Mouse (Mus musculus) heart, embryonic 15.5 days (tissue): ENCODE data around the gene Rpl35a. TPM values are rescaled to one million over a fixed set of nuclear protein-coding genes. Genes with fewer than 3 reads are reported as not detected.

Experiments
- ATAC-seq: fragments of 200-750 bp; cut with Nextera tagmentation; replicated peaks from 2 replicates; pipeline ENCODE4 v1.8.0; 2017; ENCODE audit warnings: low read depth, moderate TSS enrichment; ENCODE audit not compliant: insufficient number of reproducible peaks, insufficient read depth, low FRiP score
- H3K27ac ChIP-seq: fragments of 300-500 bp; sonication (generic); 2 replicates; pipeline ENCODE4 v1.5.1; 2015; ENCODE audit warnings: mild to moderate bottlenecking, inconsistent platforms
- H3K27me3 ChIP-seq: fragments of 300-500 bp; sonication (generic); 2 replicates; pipeline ENCODE4 v1.6.1; 2015; ENCODE audit warnings: inconsistent platforms
- H3K36me3 ChIP-seq: fragments of 300-500 bp; sonication (generic); 2 replicates; pipeline ENCODE4 v1.6.1; 2015; ENCODE audit warnings: mild to moderate bottlenecking, inconsistent platforms
- H3K4me1 ChIP-seq: fragments of 300-500 bp; sonication (generic); replicated peaks from 2 replicates; pipeline ENCODE4 v1.6.1; 2015; ENCODE audit warnings: inconsistent platforms
- H3K4me2 ChIP-seq: fragments of 300-500 bp; sonication (generic); 2 replicates; pipeline ENCODE4 v1.6.1; 2015; ENCODE audit warnings: inconsistent platforms, mild to moderate bottlenecking, moderate library complexity
- H3K4me3 ChIP-seq: fragments of 300-500 bp; sonication (generic); 2 replicates; pipeline ENCODE4 v1.5.1; 2015; ENCODE audit warnings: mild to moderate bottlenecking, inconsistent platforms
- H3K9ac ChIP-seq: fragments of 300-500 bp; sonication (generic); 2 replicates; pipeline ENCODE4 v1.6.1; 2015; ENCODE audit warnings: mild to moderate bottlenecking, inconsistent platforms
- H3K9me3 ChIP-seq: fragments of 300-500 bp; sonication (generic); replicated peaks from 2 replicates; pipeline ENCODE4 v1.6.1; 2016; ENCODE audit warnings: inconsistent platforms
- WGBS: fragments of 180-500 bp; shearing (Covaris S2); methylation state at CpG from one replicate; pipeline ENCODE4 v1.1.7; 2015; ENCODE audit warnings: mixed read lengths; 5-methylcytosine and 5-hydroxymethylcytosine counted together
- microRNA counts: library from miRNA; unstranded; fragments of <30 nt; microRNA quantifications from one replicate; lab custom pipeline; 2016
- microRNA-seq: library from miRNA; unstranded; fragments of <30 nt; microRNA quantifications from one replicate; pipeline ENCODE4, GENCODE M21; 2016
- polyA plus RNA-seq: library from polyadenylated mRNA; unstranded; fragments of >200 nt; fragmentation: Nextera tagmentation; extraction: Ambion mirVana; gene quantifications from 2 replicates; pipeline ENCODE4 v1.2.1, GENCODE M21; 2015

Gene Rpl35a
- polyA plus RNA-seq, 1 experiment from 2014 or later: 593 TPM

DNA sequence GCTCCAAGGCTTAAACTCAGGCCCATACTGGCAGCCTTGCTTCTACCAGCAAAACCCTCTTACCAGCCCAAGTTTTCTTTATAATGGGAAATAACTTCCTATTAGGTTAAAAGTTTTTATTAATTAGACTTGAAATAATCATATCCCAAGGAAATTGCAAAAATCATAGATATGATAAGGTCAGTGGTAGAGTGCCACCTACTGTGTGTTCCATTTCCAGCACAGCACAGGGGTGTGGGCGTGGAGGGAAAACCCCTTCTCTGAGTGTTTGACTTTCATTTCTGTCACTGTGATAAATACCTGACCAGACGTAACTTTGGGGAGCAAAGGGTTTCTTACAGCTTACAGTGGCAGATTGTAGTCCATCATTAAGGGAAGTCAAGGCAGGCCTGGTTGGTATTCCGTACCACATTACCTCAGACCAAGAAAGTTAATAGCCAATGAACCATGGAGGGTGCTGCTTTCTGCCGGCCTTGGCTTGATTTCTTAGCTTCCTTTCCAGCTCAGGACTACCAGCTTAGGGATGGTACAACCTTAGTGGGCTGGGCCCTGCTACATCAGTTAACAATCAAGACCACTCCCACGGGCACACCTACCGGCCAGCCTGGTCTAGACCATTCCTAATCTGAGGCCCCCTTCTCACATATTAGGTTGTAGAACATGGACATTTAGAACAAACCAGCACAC lies 16.8 kb downstream of the Rpl35a start:
- no peak overlapping the region for H3K9ac ChIP-seq
- no peak overlapping the region for H3K4me2 ChIP-seq
- H3K4me3 ChIP-seq: no peak overlapping the region
- no peaks in the 10 kb centered on the region for H3K27me3 ChIP-seq
- 76% methylated on average over 6 of the region's 6 CpGs for WGBS
- no peak for ATAC-seq
- H3K36me3 ChIP-seq: peaks cover 4% of the 10 kb centered on the region; the same call in 1 of the 2 replicates
- H3K9me3 ChIP-seq: no peaks in the 10 kb centered on the region
- no peaks in the 10 kb centered on the region for H3K4me1 ChIP-seq
- H3K27ac ChIP-seq: no peak overlapping the region

DNA sequence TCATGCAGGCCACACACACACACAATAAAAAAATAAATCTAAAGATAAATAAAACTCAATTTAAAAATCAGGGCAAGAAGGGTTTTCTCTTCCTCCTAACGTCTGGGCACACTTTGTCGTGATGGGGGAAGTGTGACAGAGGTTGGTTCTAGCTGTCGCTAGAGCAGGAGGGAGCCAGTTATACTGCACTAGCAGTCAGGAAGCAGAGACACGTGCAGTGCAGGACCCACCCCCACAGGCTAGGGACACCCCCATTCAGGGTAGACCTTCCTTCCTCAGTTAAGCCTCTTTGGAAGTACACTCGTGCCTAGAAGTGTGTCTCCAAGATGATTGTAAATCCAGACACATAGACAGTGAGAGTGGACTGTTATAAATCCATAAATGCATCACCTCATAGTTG lies 18.7 kb downstream of the Rpl35a start:
- 71% methylated on average over 5 of the region's 5 CpGs for WGBS
- ATAC-seq: no peak

DNA sequence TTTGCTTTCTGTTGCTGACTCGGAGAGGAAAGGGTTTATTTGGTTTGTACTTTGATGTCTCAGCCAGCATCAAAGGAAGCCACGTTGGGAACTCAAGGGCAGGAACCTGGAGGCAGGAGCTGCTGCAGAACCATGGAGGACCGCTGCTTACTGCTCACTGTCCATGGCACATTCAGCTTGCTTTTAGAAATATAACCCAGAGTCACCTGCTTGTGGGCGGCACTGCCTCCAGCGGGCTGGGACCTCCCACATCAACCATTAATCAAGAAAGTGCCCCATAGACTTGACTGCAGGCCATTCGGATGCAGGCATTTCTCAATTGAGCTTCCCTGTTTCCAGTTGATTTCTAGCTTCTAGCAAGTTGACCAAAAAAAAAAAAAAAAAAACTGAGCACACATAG lies 19.8 kb downstream of the Rpl35a start:
- WGBS: 70% methylated on average over 6 of the region's 6 CpGs
- no peak for ATAC-seq
- Histone ChIP-seq H3K27ac (no peak overlapping the region), H3K9me3 (no peaks in the 10 kb centered on the region), H3K27me3 (no peaks in the 10 kb centered on the region), H3K4me1 (no peaks in the 10 kb centered on the region), H3K9ac (no peak overlapping the region), H3K36me3 (no peaks in the 10 kb centered on the region), H3K4me3 (no peak overlapping the region), H3K4me2 (no peak overlapping the region)

More for the DNA sequence above, 18.7 kb downstream of the Rpl35a start:
- Histone ChIP-seq H3K27ac (no peak overlapping the region), H3K9ac (no peak overlapping the region), H3K4me2 (no peak overlapping the region), H3K27me3 (no peaks in the 10 kb centered on the region), H3K36me3 (peaks cover under 1% of the 10 kb centered on the region; the same call in 1 of the 2 replicates), H3K4me3 (no peak overlapping the region), H3K4me1 (no peaks in the 10 kb centered on the region), H3K9me3 (no peaks in the 10 kb centered on the region)

- no peaks in the 10 kb centered on the region for H3K27me3 ChIP-seq
- H3K36me3 ChIP-seq: 0 out of 2 replicates have a peak, but pooled peaks cover 3% of the 10 kb centered on the region
- no peak overlapping the region for H3K4me2 ChIP-seq
- H3K27ac ChIP-seq: no peak overlapping the region
- no peaks in the 10 kb centered on the region for H3K9me3 ChIP-seq
- WGBS: 84% methylated on average over 5 of the region's 5 CpGs
- no peaks in the 10 kb centered on the region for H3K4me1 ChIP-seq
- H3K9ac ChIP-seq: no peak overlapping the region
- no peak overlapping the region for H3K4me3 ChIP-seq
- ATAC-seq: no peak
Observed at GRCm38 (mm10) chr16:33077069-33077627, 20.9 kb downstream of the Rpl35a start.

- Histone ChIP-seq H3K27ac (no peak overlapping the region), H3K4me2 (no peak overlapping the region), H3K36me3 (0 out of 2 replicates have a peak, but pooled peaks cover 3% of the 10 kb centered on the region), H3K27me3 (no peaks in the 10 kb centered on the region), H3K4me3 (no peak overlapping the region), H3K4me1 (no peaks in the 10 kb centered on the region), H3K9me3 (no peaks in the 10 kb centered on the region), H3K9ac (no peak overlapping the region)
- WGBS: 91% methylated on average over 7 of the region's 7 CpGs
- ATAC-seq: no peak
Observed at GRCm38 (mm10) chr16:33080063-33080462, 23.8 kb downstream of the Rpl35a start.

DNA sequence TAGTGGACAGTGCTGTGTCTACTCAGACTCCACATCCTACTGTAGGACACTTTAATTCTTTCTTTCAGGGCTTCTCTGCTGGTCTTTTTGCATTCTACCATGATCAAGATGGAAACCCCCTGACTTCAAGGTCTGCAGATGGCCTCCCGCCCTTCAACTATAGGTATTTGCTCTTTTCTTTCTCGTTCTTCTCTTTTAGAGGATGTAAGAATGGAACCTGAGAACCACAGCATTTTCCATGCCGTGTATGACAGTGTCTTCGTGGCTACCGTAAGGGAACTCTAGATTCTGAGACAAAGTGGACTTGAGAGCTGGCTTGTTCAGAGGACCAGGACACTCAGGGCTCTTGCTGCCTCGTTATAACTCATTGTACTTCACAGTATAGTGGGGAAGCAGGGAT lies 26.7 kb downstream of the Rpl35a start:
- H3K27ac ChIP-seq: no peak overlapping the region
- no peak overlapping the region for H3K9ac ChIP-seq
- H3K4me1 ChIP-seq: no peaks in the 10 kb centered on the region
- no peak for ATAC-seq
- 0 out of 2 replicates have a peak, but pooled peaks cover 3% of the 10 kb centered on the region for H3K36me3 ChIP-seq
- no peaks in the 10 kb centered on the region for H3K27me3 ChIP-seq
- no peaks in the 10 kb centered on the region for H3K9me3 ChIP-seq
- no peak overlapping the region for H3K4me2 ChIP-seq
- no peak overlapping the region for H3K4me3 ChIP-seq
- 88% methylated on average over 6 of the region's 6 CpGs for WGBS

DNA sequence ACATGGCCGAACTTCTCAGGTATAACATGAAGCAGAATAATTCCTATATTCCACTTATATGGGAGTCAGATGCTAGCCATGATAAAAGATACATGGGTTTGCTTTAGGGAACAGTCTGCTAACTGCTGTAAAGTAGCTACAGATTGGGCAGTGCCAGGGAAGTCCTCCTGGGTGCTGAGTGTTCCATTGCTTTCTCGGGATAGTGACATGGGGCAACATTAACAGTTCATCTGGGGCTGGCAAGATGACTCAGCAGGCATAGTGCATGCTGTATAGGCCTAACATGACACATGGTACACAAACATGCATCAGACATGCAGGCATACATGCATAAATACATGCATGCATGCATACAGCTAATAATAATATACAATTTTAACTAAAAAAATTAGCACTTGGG lies 27.7 kb downstream of the Rpl35a start:
- no peaks in the 10 kb centered on the region for H3K4me1 ChIP-seq
- no peak for ATAC-seq
- 86% methylated on average over 2 of the region's 2 CpGs for WGBS
- H3K9ac ChIP-seq: no peak overlapping the region
- H3K4me3 ChIP-seq: no peak overlapping the region
- peaks cover 3% of the 10 kb centered on the region; the same call in 1 of the 2 replicates for H3K36me3 ChIP-seq
- H3K4me2 ChIP-seq: no peak overlapping the region
- H3K27ac ChIP-seq: no peak overlapping the region
- no peaks in the 10 kb centered on the region for H3K27me3 ChIP-seq
- H3K9me3 ChIP-seq: no peaks in the 10 kb centered on the region

DNA sequence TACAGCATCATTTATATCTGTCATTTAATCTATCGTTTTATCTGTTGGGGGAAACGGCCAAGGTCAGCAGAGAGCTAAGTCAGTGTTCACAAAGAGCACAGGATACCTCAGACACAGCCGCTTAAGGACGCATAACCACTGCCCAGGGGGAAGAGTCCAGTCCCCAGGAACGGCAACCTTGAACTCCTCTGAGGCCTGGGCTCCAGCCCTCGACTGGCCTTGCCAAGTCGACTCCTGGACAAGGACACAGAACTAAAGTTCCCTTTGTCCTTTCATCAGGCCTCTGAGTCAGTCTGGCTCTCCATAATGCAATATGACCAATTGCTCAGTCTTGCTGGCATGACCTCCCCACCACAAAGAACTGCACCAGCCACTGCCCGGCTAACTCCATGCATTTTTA lies 29.4 kb downstream of the Rpl35a start:
- no peak overlapping the region for H3K27ac ChIP-seq
- H3K9me3 ChIP-seq: no peaks in the 10 kb centered on the region
- H3K27me3 ChIP-seq: no peaks in the 10 kb centered on the region
- no peak overlapping the region for H3K4me3 ChIP-seq
- H3K4me2 ChIP-seq: no peak overlapping the region
- H3K9ac ChIP-seq: no peak overlapping the region
- no peak for ATAC-seq
- no peaks in the 10 kb centered on the region for H3K4me1 ChIP-seq
- 66% methylated on average over 8 of the region's 8 CpGs for WGBS
- H3K36me3 ChIP-seq: peaks cover 7% of the 10 kb centered on the region; the same call in 1 of the 2 replicates

MicroRNA genes within 50 kb of the gene (microRNA counts, 519-probe panel; counts per million panel counts)
- microRNA mmu-miR-1947 (lab: Ali Mortazavi, UCI): not detected

Small RNA genes lying within 50 kb of the gene (microRNA-seq; reads per million reads assigned to microRNA genes)
- gene Gm22231: not detected
- 3.8 reads per million, percentile 13 among the genes with 10 or more reads in this experiment for gene Mir1947

Other genes with a start within 250 kb of the Rpl35a start
- not detected in 2 replicates for gene Smbd1, start 246.0 kb upstream of the Rpl35a start, polyA plus RNA-seq
- 101 and 125 TPM in 2 replicates for gene Fyttd1, start 179.0 kb upstream of the Rpl35a start, polyA plus RNA-seq
- gene Rubcn, start 178.7 kb upstream of the Rpl35a start, polyA plus RNA-seq: 27.0 and 34.0 TPM in 2 replicates
- gene Lrch3, start 142.4 kb upstream of the Rpl35a start, polyA plus RNA-seq: 15.0 and 15.8 TPM in 2 replicates
- 1.5 and 1.8 TPM in 2 replicates for gene Iqcg, start 235 bp upstream of the Rpl35a start, polyA plus RNA-seq
- 2.4 and 3.0 TPM in 2 replicates for gene Lmln, start 6.1 kb downstream of the Rpl35a start, polyA plus RNA-seq
- 14.2 and 17.4 TPM in 2 replicates for gene Osbpl11, start 128.6 kb downstream of the Rpl35a start, polyA plus RNA-seq
- gene Snx4, start 195.0 kb downstream of the Rpl35a start, polyA plus RNA-seq: 73.9 and 77.6 TPM in 2 replicates